Mouse (Mus musculus): ENCODE results near the gene Wnt5b.

DNA sequence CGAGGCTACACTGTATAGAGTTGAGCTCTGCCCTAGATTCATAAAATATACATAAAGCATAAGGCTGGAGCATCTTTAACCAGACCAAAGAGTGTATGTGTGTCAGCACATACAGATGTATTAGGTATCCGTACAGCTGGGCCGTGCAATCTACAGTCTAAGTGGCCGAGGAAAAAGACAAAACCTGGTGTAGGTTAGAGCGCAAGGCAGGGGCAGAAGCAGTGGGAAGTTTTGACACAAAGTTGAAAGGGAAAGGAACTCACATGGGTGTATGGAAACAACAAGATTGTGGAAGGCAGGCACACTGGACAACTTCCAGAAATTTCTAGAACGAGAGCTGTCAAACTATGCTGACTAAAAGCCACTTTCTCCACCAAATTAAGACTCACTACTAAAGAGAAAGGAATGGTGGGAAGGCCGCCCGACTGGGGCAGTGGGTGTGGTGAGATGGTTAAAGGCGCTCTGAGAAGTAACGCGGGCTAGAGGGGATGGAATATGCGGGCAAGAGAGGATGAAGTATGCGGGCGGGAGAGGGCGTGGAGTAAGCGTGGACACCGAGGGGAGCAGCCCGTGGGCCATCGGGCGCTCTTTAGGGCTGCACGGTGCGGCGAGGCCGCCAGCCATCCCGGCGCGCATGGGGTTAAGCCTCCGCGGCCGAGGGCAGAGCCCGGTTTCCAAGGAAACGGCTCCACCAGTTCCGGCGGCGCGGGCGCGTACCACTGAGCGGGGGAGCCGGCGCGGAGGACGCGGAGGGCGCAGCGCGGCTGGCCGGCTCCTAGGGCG, 65.4 kb downstream of the Wnt5b start:
- no peak for TF ChIP-seq EP300 (optimal IDR thresholded peaks at IDR 0.05)
- TF ChIP-seq CTCF (IDR thresholded peaks at IDR 0.05; ENCODE audit: low read depth): no peak
